Mouse (Mus musculus) liver, postnatal 0 days (tissue): ENCODE data around the gene P2ry14.

ENCODE experiments used
- CTCF ChIP-seq: sonication (generic); IDR thresholded peaks from 2 replicates; pipeline ENCODE4 v1.5.1; 2016; ENCODE audit warnings: antibody characterized with exemption, low read depth
- EP300 ChIP-seq: IDR thresholded peaks from 2 replicates; pipeline ENCODE4 v1.6.1; 2016; ENCODE audit warnings: antibody characterized with exemption, low read depth, mild to moderate bottlenecking

- no peak for TF ChIP-seq CTCF
- TF ChIP-seq EP300 = no peak
Measured at GRCm38 (mm10) chr3:59121780-59122449, 31.5 kb downstream of the P2ry14 start.
